Mouse (Mus musculus) adrenal gland, postnatal 4 days (tissue): Measurements from ENCODE around the gene Fam216a. TPM values are rescaled to one million over a fixed set of nuclear protein-coding genes. Genes with fewer than 3 reads are reported as not detected.
A peak's percentile ranks its signal among the peaks of the same experiment; 100 is the strongest.

ENCODE experiments used
- DNase-seq, 2 experiments: peaks; one replicate each; pipeline ENCODE4 v3.0.0; 2021 to 2022; ENCODE audit warnings: low spot score in 2 of 2, mixed read lengths in 2 of 2
- total RNA-seq, 2 experiments: library from RNA; stranded (reverse); gene quantifications; 2 replicates each; pipeline ENCODE4 v1.2.3; 2021

Fam216a gene
- total RNA-seq, 2 experiments from 2014 or later: 43.4 to 45.3 TPM

DNA sequence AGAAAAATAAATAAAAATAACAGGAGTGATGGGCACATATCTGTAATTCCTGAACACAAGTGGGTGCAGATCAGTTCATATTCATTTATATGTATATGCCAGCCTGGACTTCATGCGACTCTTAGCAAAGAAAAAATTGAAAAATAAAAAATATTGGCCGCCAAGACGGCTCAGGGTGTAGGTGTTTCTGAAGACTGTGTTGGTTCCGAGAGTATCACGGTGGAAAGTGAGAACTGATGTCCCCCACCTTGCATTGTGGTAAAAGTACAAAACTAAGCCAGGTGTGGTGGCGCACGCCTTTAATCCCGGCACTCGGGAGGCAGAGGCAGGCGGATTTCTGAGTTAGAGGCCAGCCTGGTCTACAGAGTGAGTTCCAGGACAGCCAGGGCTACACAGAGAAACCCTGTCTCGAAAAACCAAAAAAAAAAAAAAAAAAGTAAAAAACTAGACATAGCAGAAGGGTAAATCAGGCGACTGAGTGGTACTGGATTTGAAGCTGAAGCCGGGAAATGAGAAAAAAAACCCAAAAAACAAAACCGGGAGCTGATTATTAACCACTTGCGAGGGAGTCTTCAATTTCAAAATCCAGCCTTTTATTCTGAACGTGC lies 19.1 kb upstream of the Fam216a start:
- no peak for DNase-seq

GRCm38 (mm10) chr5:122390671-122391070 lies 18.5 kb upstream of the Fam216a start:
- no peak for DNase-seq

DNA sequence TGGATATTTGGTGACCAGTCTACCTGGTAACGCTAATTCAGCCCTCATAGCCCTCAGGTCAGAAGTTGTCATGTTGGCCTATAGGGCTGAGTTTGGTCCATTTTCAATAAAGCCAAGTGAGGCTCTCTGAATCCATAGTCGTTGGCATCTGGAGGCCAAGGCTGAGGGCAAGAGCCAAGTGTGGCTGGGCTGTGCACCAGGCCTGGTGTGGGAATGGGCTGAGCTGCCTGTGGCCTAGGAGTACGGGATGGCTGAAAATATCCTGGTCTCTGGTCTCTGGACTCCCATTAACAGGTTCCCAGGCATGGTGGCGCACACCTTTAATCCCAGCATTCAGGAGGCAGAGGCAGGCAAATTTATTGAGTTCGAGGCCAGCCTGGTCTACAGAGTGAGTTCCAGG lies 17.8 kb upstream of the Fam216a start:
- DNase-seq: no peak

GRCm38 (mm10) chr5:122379374-122380155 lies 7.4 kb upstream of the Fam216a start:
- peak in 1 of 2 experiments; percentile 58 for DNase-seq

GRCm38 (mm10) chr5:122378171-122378570 lies 6.0 kb upstream of the Fam216a start:
- no peak for DNase-seq

DNA sequence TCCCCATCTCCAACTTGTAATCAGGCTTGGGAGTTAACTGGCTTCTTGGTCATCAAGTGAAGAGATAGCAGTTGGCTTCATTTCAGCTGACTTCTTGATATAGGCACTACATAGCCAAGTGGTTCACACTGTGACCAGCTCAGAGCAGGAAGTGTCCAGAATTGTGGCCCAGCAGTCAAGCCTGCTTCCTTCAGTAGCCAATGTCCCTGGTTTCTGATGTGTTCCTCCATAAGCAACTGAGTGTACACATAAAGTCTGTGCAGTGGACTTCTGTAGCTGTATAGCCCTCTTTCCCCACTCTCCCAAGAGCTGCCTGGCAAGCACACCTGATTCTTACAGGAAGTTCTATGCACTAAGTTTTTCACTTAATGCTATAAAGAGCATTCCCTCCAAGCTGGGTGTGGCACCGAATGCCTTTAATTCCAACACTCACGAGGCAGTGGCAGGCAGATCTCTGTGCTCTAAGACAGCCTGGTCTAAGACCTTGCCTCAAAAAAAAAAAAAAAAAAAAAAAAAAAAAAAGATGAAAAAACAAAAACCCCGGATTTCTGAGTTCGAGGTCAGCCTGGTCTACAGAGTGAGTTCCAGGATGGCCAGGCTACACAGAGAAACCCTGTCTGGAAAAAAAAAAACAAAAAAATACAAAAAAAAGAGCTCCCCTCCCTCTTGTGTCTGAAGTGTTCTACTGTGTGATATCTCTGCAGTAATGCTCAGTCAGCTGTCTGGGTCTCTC lies 5.1 kb upstream of the Fam216a start:
- no peak for DNase-seq

- DNase-seq: no peak
These were observed 714 bp upstream of the Fam216a start for GRCm38 (mm10) chr5:122372878-122373277.

GRCm38 (mm10) chr5:122371591-122372191 lies 473 bp downstream of the Fam216a start, which contains the start of gene Gpn3:
Gene Gpn3, plus strand, starts transcription at chr5:122371876.
- DNase-seq: peak in 1 of 2 experiments; percentile 39

DNA sequence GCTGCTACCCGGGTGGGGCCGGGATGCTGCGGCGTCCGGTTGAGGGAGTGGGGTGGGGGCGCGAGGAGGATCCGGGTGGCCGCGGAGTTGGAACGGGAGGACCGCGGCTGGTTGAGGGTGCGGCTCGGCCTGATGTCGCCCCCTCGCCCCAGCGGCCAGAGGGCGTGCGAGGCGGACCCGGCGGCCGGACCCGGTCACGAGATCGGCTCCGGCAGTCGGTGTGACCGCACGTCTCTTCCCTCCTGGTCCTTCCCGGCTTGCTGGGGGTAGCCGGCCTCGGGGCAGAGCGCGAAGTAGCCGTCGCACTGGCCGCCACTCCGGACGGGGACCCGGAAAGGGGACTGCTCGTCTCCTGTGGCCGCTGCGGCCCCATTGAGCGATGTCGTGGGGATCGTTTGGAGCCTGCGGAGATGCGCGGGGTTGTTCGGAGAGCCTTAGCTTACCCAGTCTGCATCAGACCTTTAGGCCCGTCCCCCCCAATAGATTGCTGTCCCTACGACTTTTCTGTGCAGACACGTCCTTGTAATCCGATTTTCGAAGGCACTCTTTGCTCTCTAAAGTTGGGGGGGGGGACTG lies 17.6 kb downstream of the Fam216a start:
- DNase-seq: no peak

- DNase-seq: peak; percentile 97
These were observed 18.2 kb downstream of the Fam216a start, which contains the start of the genes Rad9b and Vps29 for GRCm38 (mm10) chr5:122353807-122354491. Gene Rad9b, minus strand, starts transcription at chr5:122354233. Gene Vps29, plus strand, starts transcription at chr5:122354369.

DNA sequence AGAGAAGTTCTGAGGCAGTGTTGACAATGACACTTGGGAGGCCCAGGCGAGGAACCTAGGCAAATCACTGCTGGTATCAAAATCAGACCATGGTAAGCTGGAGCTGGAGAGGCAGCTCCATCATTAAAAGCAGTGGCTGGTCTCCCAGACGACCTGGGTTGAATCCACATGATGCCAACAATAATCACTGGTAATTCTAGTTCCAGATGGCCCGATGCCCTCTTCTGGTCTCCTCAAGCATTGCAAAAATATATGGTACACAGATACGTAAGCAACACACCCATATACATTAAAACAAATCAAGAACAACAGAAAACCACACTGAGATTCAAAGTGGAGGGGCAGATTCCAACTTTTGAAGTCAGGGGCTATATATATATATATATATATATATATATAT lies 26.4 kb downstream of the Fam216a start:
- DNase-seq: no peak

- DNase-seq: peak; percentile 24 to 64
These were observed 27.9 kb downstream of the Fam216a start for GRCm38 (mm10) chr5:122344260-122344659.

DNA sequence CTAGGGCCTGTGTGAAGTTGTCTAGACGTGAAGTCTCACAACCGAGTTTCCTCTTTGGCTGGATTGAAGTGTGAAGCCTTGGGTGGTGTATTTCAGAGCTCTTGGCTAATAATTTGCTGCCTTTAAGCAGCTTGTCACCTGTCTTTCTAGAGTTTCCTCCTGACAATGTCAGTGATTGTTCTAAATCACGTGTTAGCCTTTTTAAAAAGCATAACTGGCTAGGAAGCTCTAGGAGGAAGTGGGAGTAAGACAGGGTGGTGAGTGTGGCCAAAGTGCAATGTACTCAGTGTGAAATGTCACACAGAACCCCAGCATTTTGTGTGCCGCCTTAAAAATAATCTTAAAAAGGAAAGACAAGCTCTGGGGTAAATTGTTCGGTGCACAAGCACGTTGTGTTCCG lies 28.4 kb downstream of the Fam216a start:
- no peak for DNase-seq

- no peak for DNase-seq
These were observed 29.3 kb downstream of the Fam216a start for GRCm38 (mm10) chr5:122342874-122343273.

- DNase-seq: no peak
These were observed 35.4 kb downstream of the Fam216a start for GRCm38 (mm10) chr5:122336554-122337294.

DNA sequence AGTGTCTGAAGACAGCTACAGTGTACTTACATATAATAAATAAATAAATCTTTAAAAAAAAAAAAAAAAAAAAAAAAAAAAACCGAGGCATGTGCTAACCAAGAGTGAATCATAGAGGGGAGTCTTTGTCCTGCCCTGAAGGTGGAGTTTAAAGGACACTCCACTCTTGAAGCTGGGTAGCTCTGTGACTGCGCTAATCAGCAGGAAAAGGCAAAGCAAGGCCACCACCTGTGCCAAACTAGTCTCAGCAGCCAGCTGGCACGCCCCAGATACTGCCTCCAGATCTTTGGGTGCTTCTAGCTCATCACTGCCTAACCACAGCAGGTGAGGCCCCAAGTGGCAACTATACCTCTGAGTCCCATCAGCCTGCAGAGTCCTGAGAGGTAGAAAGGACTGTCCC lies 37.5 kb downstream of the Fam216a start:
- DNase-seq: no peak

DNA sequence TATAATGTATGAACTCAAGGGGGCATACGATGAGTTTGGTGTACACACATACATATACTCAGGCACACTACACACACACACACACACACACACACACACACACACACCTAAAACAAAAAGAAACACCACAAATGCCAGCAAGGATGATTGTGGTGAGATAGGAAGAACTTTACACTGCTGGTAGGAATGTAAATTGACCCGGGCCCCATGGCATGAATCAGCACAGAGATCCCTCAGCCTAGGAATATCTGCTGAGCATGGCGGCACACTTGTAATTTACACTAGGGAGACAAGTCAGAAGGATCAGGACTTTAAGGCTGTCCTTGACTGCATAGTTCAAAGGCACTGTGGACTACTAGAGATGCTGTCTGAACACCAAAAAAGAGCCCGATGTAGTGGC lies 41.9 kb downstream of the Fam216a start:
- no peak for DNase-seq

DNA sequence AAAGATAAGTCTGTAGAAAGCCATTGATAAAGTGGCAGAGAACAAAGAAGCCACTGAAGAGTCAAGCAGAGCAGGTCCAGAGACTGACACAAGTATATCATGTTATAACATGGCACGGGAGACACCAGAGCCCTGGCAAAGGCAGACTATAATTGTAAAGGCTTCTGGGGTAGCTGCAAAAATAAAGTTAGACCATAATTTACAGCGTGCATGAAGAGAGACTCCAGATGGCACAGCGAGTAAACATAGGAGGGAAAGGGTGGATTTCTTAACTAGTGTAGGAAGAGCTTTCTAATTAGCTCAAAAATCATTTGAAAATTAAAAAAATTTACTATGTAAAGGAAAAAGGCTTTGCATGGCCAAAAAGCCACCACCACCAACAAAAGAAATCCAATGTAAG lies 44.9 kb downstream of the Fam216a start:
- DNase-seq: no peak

GRCm38 (mm10) chr5:122325477-122325876 lies 46.7 kb downstream of the Fam216a start:
- DNase-seq: no peak
